Mouse (Mus musculus) limb, embryonic 11.5 days (tissue): ENCODE measurements at regions not wholly inside any gene's neighbourhood (a gene's known extent, or its start where the extent isn't known, plus 50 kb on each side); places are given as distances from the start of the nearest gene placed in this dataset.

Experiments
- ATAC-seq: fragments of 200-750 bp; cut with Nextera tagmentation; 2 replicates; pipeline ENCODE4 v1.8.0; 2017; ENCODE audit warnings: low read depth; ENCODE audit not compliant: insufficient number of reproducible peaks, low FRiP score, low TSS enrichment
- DNase-seq: peaks from one replicate; pipeline ENCODE4 v3.0.0-alpha.2; 2015; ENCODE audit warnings: low spot score
- H3K27ac ChIP-seq: fragments of 300-500 bp; sonication (generic); replicated peaks from 2 replicates; pipeline ENCODE4 v1.5.1; 2014; ENCODE audit warnings: low read depth, mild to moderate bottlenecking, low read length
- H3K27me3 ChIP-seq: fragments of 300-500 bp; sonication (generic); 2 replicates; pipeline ENCODE4 v1.6.1; 2014; ENCODE audit warnings: mild to moderate bottlenecking, low read length, mixed read lengths; ENCODE audit not compliant: control insufficient read depth, insufficient read depth
- H3K36me3 ChIP-seq: fragments of 300-500 bp; sonication (generic); 2 replicates; pipeline ENCODE4 v1.6.1; 2014; ENCODE audit warnings: mild to moderate bottlenecking, low read length, moderate library complexity, mixed read lengths; ENCODE audit not compliant: control insufficient read depth, insufficient read depth
- H3K4me1 ChIP-seq: fragments of 300-500 bp; sonication (generic); 2 replicates; pipeline ENCODE4 v1.6.1; 2014; ENCODE audit warnings: low read length, mixed read lengths; ENCODE audit not compliant: control insufficient read depth, insufficient read depth
- H3K4me2 ChIP-seq: fragments of 300-500 bp; sonication (generic); 2 replicates; pipeline ENCODE4 v1.6.1; 2014; ENCODE audit warnings: low read depth, mild to moderate bottlenecking, moderate library complexity; ENCODE audit not compliant: severe bottlenecking
- H3K4me3 ChIP-seq: fragments of 300-500 bp; sonication (generic); 2 replicates; pipeline ENCODE4 v1.5.1; 2014; ENCODE audit warnings: low read depth, low read length
- H3K9ac ChIP-seq: fragments of 300-500 bp; sonication (generic); 2 replicates; pipeline ENCODE4 v1.6.1; 2014; ENCODE audit warnings: mild to moderate bottlenecking, low read length
- H3K9me3 ChIP-seq: fragments of 300-500 bp; sonication (generic); 2 replicates; pipeline ENCODE4 v1.6.1; 2016; ENCODE audit warnings: low read length; ENCODE audit not compliant: control insufficient read depth
- WGBS: fragments of 180-500 bp; shearing (Covaris S2); extraction: QIAGEN DNeasy Blood & Tissue Kit; methylation state at CpG from one replicate; pipeline ENCODE4 v1.1.7; 2014; 5-methylcytosine and 5-hydroxymethylcytosine counted together

DNA sequence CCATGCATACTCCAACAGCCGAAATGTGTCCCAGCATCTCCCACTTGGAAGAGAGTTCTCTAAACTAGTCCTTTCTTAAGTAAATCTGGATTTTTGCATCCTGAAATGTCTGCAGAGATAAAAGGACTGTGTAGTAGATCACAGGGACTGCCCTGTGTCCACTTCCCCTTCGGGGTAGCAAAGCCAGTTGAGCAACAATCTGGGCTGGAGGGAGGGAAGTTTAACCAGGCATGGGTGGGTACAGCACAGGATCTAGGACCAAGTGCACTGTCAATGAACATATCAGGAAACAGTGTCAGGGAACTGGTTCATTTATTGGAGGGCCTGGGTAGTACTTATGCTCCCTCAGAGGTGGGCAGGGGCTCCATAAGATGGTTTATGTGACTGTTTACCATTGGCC lies 434.5 kb upstream of the Kif2a start:
- Histone ChIP-seq H3K4me2 (no peak overlapping the region), H3K4me1 (no peaks in the 10 kb centered on the region), H3K27ac (no peak overlapping the region), H3K9me3 (peaks cover 2% of the 10 kb centered on the region; the same call in 1 of the 2 replicates), H3K27me3 (no peaks in the 10 kb centered on the region), H3K36me3 (no peaks in the 10 kb centered on the region), H3K4me3 (no peak overlapping the region), H3K9ac (no peak overlapping the region)
- DNase-seq (no peak), ATAC-seq (no peak)
- 63% methylated on average over 2 of the region's 2 CpGs for WGBS

DNA sequence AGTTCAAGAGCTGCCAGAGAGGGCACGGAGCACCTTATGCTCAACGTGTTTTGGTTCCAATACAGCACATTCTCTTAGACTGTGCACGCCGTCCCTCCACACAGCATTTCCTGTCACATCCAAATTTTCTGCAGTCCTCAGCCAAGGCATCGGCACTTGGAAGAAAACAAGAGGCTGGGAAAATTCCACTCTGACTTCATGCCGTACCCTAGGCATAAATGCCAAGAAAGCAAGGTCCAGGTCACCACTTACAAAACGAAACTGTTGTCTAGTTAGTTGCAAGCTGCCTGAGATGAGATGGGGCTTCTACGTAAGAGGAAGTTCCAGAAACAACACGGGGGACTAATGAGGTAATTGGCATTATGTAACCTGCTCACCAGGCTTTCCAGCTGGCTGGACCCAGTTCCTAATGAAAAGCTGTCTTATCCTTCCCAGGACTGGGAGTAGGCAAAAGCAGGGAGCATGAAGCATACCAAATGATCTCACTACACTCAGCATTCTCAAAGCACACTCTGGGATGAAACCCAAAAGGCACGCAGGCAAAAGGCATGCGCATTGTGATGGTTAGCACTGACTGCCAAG lies 427.8 kb upstream of the Kif2a start:
- ATAC-seq (no peak), DNase-seq (no peak)
- H3K27ac ChIP-seq, result no peak overlapping the region
- 87% methylated on average over 11 of the region's 11 CpGs for WGBS
- H3K9ac ChIP-seq, result no peak overlapping the region
- H3K36me3 ChIP-seq, result no peaks in the 10 kb centered on the region
- peaks cover 2% of the 10 kb centered on the region; the same call in 1 of the 2 replicates for H3K9me3 ChIP-seq
- H3K4me1 ChIP-seq, result no peaks in the 10 kb centered on the region
- H3K27me3 ChIP-seq, result no peaks in the 10 kb centered on the region
- no peak overlapping the region for H3K4me3 ChIP-seq
- no peak overlapping the region for H3K4me2 ChIP-seq

DNA sequence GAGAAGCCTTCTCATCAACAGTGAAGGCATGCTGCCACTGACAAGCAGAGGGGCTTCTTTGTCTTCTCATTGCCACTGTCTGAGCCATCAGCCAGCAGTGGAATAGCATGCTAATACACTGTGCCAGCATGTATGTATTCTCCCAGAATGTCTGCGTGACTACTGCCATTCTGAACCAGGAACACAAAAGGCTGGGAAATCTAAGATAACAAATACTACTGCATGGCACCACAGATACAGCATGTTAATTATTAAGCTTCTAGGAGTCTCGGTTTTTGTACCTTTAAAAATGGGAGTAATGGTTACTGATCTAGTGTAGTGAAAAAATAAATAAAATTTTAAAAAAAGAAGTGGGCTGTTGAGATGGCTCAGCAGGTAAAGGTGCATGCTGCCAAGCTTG lies 425.9 kb upstream of the Kif2a start:
- WGBS, result 89% methylated on average over 2 of the region's 2 CpGs
- ATAC-seq, result no peak
- DNase-seq, result no peak
- H3K36me3 ChIP-seq, result no peaks in the 10 kb centered on the region
- peaks cover 2% of the 10 kb centered on the region; the same call in 1 of the 2 replicates for H3K9me3 ChIP-seq
- no peaks in the 10 kb centered on the region for H3K4me1 ChIP-seq
- H3K4me3 ChIP-seq, result no peak overlapping the region
- no peak overlapping the region for H3K4me2 ChIP-seq
- H3K27ac ChIP-seq, result no peak overlapping the region
- H3K27me3 ChIP-seq, result no peaks in the 10 kb centered on the region
- H3K9ac ChIP-seq, result no peak overlapping the region

DNA sequence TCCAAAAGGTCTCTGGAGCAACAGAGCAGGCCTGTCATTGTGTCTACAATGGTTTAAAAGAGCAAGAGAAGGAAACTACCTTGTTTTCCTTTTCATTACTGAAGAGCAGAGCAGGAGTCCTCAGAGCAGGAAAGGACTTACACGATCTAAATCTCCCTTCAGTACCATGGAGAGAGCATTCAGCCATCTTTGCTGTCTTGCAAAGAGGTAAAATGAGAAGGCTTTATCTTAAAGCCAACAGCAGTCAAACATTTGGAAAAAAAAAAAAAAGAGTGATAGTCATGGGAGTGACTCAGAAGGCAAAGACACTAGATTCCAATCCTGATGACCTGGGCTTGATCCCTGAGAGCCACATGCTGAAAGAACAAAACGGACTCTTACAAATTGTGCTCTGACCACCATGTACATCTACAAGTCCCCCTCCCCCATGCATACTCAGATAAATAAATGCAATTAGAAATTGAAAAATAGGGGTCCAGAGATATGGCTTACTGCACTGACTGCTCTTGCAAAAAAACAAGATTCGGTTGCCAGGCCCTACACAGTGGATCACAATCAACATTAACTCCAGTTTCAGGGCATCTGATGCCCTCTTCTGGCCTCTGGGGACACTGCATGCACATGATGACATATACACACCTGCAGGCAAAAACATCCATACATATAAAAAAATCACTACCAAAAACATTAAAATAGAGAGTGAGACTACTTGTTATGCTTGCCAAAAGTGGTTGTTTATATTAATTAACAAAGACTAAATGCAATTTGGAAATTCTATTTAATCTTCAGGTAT lies 397.6 kb upstream of the Kif2a start:
- no peak overlapping the region for H3K27ac ChIP-seq
- WGBS, result 77% methylated on average over 3 of the region's 3 CpGs
- no peak overlapping the region for H3K4me3 ChIP-seq
- no peaks in the 10 kb centered on the region for H3K27me3 ChIP-seq
- H3K36me3 ChIP-seq, result no peaks in the 10 kb centered on the region
- no peak overlapping the region for H3K4me2 ChIP-seq
- H3K4me1 ChIP-seq, result no peaks in the 10 kb centered on the region
- no peak for ATAC-seq
- no peak for DNase-seq
- no peak overlapping the region for H3K9ac ChIP-seq
- H3K9me3 ChIP-seq, result no peaks in the 10 kb centered on the region

DNA sequence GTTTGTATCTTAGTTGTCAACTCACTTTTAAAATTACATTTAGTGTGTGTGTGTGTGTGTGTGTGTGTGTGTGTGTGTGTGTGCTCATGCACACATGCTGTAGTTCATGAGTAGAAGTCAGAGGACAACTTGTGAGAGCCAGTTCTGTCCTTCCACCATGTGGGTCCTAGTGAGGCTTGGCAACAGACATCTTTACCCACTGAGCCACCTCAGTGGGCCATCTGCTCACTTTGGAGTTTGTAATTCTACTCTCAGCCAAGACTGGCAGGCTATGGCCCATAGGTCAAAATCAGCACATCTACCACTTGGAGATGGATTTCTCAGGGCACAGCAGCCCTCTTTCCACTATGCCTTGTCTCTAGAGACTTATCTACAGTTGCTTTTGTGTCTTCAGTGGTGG lies 388.3 kb upstream of the Kif2a start:
- Histone ChIP-seq H3K27ac (no peak overlapping the region), H3K4me3 (no peak overlapping the region), H3K27me3 (no peaks in the 10 kb centered on the region), H3K9ac (no peak overlapping the region), H3K4me1 (no peaks in the 10 kb centered on the region), H3K36me3 (no peaks in the 10 kb centered on the region), H3K4me2 (no peak overlapping the region), H3K9me3 (no peaks in the 10 kb centered on the region)
- no peak for DNase-seq
- ATAC-seq, result no peak

DNA sequence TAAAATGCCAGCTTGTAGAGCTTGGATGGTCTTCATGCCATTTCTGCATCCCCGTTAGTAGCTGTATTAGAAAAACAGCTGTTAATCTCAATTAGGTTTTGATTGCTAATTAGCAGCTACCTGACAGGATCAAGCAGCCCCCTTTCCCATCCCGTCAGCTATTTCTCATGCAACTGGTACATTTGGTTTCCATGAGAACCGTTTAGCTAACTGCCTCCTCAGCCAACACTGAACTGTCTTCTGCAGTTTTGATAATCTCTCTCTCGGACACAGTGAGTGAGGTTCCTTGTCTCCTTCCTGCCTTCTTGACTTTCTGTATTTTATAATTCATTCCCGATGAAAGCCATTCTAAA lies 385.7 kb upstream of the Kif2a start:
- DNase-seq (no peak), ATAC-seq (no peak)
- no peak overlapping the region for H3K27ac ChIP-seq
- no peak overlapping the region for H3K4me2 ChIP-seq
- no peak overlapping the region for H3K9ac ChIP-seq
- H3K27me3 ChIP-seq, result no peaks in the 10 kb centered on the region
- H3K4me3 ChIP-seq, result no peak overlapping the region
- WGBS, result 60% methylated on average over 5 of the region's 5 CpGs
- H3K9me3 ChIP-seq, result no peaks in the 10 kb centered on the region
- H3K36me3 ChIP-seq, result no peaks in the 10 kb centered on the region
- H3K4me1 ChIP-seq, result no peaks in the 10 kb centered on the region

DNA sequence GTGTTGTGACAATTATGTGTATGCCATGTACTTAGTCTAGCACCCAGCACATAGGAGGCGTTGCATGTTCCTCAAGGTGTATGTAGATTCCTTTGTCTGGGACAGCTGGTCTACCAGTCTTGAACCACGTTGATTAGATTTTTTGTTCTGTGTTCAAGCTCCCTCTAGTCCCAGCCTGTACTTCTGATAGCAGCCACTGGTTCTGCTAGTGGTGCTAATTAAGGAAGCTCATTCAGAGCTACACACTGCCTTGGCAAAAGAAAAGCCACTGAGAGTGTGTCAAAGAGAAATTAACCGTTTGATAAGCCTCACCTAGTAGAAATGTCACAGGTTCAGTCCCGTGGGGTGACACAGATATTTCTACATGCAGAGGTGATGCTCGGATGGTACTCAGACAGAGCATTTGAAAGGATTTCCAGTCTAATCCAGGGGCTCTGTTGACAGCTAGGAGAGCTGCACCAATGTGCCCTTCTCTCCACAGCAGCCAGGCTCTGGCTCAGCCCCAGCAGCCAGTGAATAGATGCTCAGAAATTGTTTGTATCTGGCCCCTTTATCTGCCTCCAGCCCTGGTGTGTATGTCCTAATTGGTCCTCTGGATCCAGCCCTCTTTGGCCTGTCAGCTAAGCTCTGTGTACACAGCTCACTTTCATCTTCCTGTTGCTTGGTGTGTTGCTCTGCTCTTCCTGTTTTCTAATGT lies 385.2 kb upstream of the Kif2a start:
- no peaks in the 10 kb centered on the region for H3K4me1 ChIP-seq
- no peaks in the 10 kb centered on the region for H3K36me3 ChIP-seq
- whole genome bisulfite sequencing, result 87% methylated on average over 5 of the region's 5 CpGs
- H3K27ac ChIP-seq, result no peak overlapping the region
- ATAC-seq, result no peak
- H3K9me3 ChIP-seq, result no peaks in the 10 kb centered on the region
- no peak overlapping the region for H3K4me3 ChIP-seq
- H3K27me3 ChIP-seq, result no peaks in the 10 kb centered on the region
- H3K9ac ChIP-seq, result no peak overlapping the region
- DNase-seq, result no peak
- H3K4me2 ChIP-seq, result no peak overlapping the region

DNA sequence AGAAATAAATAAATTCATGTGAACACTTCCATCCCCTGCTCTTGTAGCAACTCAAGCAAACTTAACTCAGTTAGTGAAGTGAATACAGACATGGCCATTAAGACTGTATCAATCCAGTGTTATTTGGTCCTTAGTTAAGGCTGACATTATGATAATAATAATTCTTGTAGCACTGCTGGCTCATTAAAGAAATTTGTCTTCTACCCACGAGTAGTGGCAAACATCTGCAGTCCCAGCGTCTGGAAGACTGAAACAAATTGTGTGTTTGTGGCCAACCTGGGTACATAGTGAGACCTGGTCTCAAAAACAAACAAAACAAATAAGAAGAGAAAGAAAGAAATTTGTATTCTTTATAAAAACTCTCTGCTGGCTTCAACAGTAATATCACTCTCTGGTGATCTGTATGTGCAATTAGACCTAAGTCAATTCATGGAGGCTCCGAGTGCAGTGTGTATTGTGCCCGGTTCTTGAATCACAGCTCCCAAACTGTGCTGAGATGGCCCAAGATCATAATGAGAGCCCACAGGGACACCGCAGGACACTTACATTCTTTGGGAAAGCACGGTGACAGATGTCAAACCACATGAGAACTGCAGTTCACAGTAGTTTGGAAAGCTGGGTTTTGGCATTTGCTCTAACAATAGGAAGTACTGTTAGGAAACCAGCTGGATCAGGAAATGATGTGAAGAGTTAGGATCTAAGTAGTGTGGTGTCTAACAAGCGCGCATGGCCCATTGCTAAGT lies 376.9 kb upstream of the Kif2a start:
- Histone ChIP-seq H3K4me3 (no peak overlapping the region), H3K27me3 (no peaks in the 10 kb centered on the region), H3K9me3 (no peaks in the 10 kb centered on the region), H3K4me2 (no peak overlapping the region), H3K9ac (no peak overlapping the region), H3K27ac (no peak overlapping the region), H3K4me1 (no peaks in the 10 kb centered on the region), H3K36me3 (no peaks in the 10 kb centered on the region)
- ATAC-seq, result no peak
- no peak for DNase-seq
- WGBS, result 86% methylated on average over 8 of the region's 8 CpGs
